Mouse (Mus musculus): ENCODE measurements around the gene Erp27.

Gene Erp27

DNA sequence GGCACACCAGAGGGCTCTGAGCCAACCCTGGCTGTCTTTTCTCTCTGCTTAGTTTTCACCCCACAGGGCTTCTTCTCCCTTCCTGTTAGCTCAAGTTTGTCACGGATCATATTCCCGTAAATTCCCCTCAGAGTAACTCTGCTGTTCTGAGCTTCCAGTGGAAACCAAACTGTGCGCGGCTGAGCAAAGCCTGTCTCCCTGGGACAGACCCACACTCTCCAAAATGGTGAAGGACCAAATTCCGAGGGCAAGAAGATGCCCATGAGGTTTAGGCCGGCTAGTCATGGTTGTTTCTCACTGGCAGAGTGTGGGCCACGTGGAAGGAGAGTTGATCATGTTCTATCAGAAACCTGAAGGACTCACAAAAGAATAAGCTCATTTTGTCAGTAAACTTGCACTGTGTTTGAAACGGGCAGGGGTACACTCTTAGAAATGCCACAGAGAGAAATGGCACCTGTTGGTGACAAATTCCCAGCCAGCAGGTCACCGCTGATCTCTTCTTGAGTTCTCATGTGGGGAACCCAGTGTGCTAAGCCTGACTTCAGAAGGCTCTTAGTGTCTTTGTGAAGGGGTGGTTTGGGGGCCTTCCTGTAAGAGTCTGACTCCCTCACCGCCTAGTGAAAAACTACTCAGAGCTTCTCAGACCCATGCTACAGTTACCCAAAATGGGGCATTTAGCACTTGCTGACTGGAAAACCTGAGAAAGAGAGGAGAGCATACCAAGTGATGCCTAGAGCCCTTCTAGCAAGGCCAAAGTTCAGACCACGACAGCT, 18.4 kb upstream of the Erp27 start:
- DNase-seq (ENCODE audit: extremely low read depth, insufficient read length, low spot score) = no peak

DNA sequence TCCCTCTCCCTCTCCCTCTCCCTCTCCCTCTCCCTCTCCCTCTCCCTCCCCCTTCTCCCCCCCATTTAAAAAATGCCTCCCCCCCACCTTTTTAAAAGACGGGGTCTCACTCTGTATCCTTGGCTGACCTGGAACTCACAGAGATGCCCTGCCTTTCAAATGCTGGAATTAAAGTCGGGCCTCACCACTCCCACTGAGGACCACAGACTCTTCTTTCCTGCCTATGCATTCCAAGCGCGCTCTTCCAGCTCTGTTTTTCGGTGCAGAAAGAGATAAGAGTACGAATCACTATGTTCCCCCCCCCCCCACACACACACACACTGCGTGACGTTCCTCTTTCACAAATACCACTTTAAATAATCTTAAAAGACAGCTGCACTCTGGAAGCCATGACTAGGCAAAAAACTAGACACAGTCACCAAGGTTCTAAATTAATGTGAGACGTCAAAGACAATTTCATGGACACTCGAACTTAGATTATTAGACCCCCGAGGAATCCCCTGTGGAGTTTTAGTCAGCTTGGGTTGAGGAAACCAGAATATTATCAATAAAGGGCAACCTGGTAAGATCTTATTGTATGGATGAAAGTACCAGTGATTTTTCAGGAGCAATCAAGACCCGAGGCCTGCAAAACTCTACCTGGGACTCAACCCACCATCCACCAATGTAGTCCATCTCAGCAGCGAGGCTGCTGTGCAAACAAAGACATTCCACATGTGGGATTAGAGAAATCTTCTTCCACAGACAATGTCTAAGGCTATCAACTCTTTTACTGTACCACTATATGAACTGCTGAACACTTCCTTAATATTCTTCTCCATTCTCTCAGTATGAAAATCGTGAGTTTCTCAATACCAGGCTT, 17.6 kb upstream of the Erp27 start:
- DNase-seq (ENCODE audit: extremely low read depth, insufficient read length, low spot score) = no peak

DNA sequence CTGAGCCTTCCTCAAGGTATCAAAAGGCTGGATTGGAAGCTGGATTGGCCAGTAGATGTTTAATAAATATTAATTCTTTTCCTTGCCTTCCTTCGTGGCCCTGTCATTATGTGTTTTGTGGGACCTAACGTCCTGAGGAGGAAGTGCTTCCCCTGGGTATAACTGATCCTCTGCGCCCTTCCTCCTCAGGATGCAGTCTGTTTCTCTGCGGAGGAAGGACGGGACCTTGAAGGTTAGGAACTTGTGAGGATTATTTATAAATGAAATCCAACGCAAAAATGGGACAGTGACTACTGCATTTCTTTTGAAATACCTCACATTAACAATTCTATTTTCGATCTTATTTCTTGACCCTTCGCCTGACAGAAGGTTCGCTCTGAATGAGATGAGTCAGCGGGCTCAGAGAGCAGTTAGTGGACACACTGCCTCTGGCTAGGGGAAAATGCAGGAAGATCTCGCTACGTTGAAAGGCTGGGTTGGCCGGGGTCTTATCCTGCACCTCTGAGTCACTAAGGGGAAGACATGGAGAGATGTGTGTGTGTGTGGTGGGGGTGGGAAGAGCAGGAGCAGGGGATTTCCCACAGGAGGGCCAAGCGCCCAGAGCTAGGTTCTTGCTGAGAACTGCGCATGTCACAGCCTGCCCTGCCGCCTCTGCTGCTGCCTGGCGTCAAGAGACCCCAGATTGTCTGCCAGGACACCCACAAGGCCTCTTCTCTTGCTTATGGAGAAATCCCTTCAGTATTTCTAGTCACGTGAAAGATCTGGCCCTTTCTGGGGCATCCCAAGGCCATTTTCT, 16.5 kb upstream of the Erp27 start:
- no peak for DNase-seq (ENCODE audit: extremely low read depth, insufficient read length, low spot score)

DNA sequence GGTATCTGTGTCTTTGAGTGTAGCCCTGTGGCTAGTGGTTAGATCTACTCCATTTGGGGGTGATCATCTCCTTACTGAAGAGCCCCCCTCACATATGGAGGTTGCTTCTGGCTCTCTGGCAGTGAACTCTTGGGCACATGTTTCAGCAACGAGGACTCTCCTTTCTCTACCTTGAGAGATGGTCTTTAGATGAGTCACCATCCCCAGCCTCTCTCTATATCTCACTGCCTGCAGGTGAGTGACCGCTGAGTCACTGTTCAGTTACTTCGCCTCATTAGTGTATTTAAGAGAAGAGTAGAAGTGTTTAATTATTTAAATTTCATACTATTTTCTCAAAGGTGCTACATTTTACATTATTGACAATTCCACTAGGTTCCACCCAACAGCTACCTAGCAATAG, 15.1 kb upstream of the Erp27 start:
- no peak for DNase-seq (ENCODE audit: extremely low read depth, insufficient read length, low spot score)

DNA sequence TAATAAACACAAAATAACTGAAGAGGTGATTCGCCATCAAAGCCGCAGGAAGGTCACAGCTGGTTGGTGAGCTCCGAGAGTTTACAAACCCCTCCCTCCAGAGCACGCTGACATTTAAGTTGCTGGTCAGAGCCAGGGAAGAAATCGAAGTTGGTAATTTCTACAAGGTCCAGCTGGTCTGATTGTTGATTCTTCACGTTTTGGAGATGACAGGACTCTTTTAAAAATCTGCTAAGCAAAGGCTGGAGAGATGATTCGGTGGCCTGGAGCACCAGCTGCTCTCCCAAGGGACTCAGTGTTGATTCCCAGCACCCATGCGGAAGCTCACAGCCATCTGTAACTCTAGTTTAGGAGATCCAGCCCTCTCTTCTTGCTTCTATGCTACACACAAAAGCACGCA, 14.4 kb upstream of the Erp27 start:
- DNase-seq (ENCODE audit: extremely low read depth, insufficient read length, low spot score) = no peak

DNA sequence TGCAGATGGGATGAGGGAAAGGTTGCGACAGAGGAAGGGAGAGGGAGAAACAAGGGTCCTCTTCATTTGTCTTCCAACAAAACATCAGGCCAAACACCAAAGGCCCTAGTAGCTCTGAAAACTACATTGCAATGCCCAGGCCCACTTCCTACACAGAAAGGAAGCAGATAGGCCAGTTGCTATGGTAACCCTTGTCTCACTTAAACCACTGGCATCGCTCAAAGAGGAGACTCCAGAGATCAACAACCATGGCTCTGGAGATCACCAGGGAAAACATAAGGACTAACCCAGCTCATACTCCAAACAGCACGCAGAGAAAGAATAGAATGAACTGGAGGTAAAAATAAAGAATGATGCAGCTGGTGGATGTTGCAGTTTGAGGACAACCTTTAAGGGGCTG, 13.3 kb upstream of the Erp27 start:
- DNase-seq (ENCODE audit: extremely low read depth, insufficient read length, low spot score) = no peak

DNA sequence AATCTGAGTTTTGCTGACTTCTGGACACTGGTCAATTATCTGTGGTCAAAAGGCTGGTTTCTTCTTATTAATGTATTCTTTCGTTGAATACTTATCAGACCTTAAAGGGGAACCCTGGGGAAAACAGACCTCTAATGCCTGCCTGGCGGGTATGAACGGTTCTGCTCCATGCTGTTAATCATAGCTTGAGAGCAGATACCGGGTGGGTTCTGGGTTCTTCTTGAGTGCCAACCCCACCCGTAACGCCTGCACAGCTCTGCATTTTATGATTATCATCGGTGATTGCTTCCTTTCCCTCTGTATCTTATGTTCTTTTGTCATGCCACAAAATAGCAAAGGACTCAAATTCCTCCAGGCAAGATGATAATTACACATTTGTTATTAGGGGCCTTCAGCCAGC, 12.1 kb upstream of the Erp27 start:
- DNase-seq (ENCODE audit: extremely low read depth, insufficient read length, low spot score) = no peak

DNA sequence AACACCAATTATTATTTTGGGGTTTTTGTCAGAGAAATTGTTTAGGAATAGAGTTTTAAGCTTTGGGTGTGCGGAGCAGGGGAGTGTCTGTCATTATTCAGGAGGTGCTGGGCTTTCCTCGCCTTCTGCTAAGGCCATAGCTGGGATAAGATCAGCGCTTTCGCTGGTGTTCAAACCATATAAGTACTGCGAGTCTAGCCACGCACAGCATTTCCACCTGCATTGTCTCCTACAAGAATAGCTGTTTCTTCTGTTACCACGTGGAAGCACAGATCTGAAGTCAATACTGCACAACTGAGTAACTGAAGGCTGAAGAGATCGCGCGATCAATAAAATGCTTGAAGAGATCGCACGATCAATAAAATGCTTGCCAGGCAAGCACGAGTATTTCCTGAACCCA, 9.3 kb upstream of the Erp27 start:
- no peak for DNase-seq (ENCODE audit: extremely low read depth, insufficient read length, low spot score)

DNA sequence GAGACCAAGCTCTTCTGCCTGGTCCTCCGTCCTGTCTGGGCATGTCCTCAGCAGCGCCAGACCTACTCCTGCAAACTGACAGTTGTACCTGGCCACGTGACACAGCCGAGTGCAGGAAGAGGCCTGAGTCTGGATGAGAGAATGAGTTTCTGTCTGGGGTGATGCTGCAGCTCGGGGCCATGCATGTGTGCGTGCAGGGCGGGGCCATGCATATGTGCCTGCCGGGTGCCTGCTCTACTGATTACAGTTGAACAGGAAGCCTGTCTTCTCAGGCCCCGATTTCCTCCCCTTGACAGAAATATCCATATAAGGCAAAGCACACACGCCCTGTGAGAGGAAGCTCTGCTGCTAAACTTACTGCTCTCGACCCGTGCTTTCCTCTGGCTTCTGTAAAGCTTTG, 8.7 kb upstream of the Erp27 start:
- DNase-seq (ENCODE audit: extremely low read depth, insufficient read length, low spot score) = no peak

DNA sequence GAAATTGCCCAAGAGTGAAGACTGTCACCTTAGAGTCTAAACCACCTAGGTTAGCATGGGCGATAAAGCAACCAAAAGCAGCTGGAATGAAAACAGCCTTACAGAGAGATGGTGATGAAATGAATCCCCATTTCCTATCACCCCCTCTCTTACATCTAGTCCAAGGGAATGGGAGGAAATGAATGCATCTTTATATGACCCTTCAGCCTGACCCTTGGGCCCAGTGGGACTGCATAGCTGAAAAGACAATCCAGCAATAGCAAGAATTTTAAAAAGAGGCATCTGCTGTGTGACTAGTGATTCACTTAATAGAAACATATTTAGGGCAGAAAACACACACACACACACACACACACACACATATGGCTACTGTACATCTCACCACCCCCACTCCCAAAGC, 5.6 kb upstream of the Erp27 start:
- DNase-seq (ENCODE audit: extremely low read depth, insufficient read length, low spot score) = no peak

DNA sequence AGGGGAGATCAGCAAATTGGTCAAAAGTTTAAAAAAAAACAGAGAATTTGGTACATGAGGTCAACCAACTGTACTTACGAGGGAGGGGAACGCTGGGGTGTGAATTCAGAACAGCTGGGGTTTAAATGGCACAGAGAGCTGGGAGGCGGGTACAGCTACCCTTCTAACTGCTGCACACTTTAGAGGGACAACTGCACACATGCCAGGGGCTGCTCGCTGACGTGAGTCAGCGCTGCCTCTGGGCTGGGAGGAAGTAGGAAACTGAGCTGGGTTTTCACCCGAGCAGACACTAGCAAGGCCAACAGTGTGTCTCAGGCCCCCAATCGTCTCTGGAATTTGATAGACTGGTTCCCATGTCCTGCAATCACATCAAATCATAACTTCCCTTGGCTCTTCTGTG, 3.1 kb upstream of the Erp27 start:
- DNase-seq (ENCODE audit: extremely low read depth, insufficient read length, low spot score) = no peak

DNA sequence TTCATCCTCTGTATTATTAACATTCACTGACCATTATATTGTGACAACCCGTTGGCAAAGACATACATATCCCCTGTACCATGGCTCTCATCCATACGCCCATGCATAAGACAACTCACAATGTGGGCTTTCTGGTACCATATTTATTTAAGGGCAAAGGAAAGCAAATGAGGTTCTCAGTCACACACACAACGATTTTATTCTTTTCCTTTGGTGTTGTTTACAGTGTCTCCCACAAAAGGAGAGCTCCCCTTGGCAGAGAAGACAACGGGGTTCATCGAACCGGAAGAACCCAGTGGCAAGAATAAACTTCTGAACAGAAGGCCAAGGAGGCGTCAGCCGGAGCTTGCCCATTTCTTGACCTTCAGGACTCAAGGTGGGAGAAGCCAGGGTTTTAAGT, 1.6 kb upstream of the Erp27 start, which contains the start of gene Pde6h:
Pde6h (plus strand) TSS at position 301 of the 400 bp plus-strand sequence.
- no peak for DNase-seq (ENCODE audit: extremely low read depth, insufficient read length, low spot score)

DNA sequence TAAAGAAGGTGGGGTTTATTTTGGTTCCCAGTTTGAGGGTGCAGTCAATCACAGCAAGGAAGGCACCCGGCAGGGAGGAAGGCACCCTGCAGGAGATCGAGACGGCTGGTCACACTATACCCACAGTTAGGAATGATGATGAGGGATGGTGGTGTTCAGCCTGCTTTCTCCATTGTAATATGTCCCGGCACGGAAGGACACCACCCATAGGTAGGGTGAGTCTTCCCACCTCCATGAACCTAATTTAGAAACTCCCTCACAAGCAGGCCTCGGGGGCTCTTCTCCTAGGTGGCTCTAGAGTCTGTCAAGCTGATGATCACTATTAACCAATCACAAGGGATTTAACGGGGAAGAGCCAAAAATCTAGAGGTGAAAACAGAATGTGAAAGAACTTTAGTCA, 891 bp upstream of the Erp27 start:
- no peak for DNase-seq (ENCODE audit: extremely low read depth, insufficient read length, low spot score)

DNA sequence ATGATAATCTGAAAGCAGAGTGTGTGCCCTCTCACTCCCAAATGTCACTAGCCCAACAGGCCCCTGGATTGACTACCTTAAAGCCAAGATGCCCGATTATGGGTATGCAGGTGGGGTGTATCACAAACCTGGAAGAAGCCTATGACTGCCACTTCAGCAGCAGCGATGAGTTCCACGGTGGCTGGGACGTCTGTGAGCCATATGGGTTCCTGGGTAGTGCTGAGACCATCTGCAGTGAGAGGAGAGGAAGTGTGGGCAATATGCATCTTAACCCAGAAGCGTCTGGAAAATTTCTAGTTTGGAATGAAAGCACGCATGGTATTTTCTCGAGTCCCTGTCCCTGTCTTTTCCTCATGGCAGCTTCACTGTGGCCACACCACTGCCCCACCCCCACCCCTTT, 379 bp downstream of the Erp27 start:
- DNase-seq (ENCODE audit: extremely low read depth, insufficient read length, low spot score) = no peak

DNA sequence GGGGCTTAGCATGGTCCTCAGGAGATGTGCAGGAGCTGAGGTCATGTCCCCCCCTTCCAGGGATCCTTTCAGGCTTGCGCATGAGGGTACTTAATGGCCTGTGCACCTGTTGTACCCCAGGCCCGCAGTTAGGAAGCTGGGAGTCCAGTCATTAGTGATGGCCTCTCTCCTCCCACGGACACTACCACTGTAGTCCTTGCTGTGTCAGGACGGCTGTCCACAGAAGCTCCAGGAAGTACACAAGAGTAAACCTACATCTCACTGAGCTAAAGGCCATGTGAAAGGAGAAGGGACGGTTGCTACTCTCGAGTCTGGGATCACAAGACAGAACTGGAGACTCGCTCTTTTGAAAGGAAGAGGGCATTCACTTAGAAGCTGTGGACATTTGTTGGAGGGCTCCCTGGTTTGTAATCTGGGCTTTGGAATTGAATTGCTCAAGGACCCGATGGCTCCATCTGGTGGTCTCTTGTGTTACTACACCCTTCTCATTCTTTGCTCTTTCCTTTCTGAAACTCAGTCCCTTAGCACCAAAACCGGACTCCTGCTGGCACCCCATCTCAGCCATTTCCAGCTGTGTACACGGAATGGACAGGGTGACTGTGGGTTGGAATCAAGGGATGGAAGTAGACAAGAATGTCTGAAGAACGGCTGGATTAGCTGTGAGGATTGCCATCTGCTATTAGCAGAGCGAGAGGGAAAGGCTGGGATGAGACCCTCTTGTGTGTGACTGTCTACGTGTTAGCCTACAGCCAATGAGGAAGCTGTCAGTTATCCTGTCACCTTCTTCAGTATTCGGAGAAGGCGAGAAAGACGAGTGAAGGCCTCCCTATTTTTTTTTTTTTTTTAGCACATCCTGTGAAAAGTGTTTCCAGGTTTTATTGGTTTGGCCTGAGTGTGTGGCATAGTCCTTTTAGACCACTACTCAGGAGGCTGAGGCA, 1.4 kb downstream of the Erp27 start:
- no peak for DNase-seq (ENCODE audit: extremely low read depth, insufficient read length, low spot score)

DNA sequence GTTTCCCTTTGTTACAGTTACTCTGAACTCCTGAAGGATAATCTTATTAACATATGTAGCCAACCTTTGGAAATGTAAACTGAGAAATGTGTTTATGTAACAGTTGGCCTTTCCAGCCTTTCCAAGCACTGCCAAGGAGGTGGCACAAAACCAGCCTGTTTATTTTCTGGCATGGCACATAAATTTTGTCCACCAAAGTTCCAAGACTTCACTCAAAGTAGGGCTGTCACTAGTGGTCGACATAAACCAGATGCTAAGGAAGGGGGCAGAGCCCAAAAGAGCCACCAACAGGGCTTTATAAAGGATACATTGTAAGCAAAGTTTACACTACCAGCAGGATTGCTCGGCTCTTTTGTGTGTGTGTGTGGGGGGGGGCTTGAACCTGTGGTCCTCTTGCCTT, 4.1 kb downstream of the Erp27 start:
- DNase-seq (ENCODE audit: extremely low read depth, insufficient read length, low spot score) = no peak

DNA sequence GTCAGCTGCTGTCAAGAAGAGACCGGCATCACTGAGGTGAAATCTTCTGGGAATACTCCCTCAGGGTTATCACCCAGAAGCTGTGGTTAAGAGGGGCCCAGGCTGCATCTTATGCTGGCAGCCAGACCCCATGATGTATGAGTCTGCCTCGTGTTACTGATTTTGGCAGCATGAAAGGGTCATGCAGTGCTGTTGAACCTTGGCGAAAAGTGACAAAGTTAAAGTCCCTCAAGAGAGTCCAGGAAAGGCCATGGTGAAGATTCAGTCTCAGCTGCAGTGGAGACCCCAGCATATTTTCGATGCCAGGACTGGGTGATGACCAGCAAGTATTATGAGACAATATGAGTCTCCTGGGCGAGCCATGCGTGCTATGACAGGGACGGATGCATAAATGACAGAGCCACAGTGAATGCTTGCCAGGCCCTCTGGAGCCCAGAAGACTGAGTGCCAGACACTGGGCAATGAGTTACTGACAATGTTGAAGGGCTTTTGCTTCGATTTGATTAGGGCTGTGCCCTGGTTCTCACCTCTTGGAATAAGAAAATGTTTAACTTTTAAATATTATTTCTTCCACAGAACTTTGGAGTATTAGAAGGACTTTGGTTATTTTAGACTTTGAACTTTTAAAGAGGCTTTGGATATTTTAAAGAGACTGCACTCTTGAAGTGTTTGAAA, 6.1 kb downstream of the Erp27 start:
- no peak for DNase-seq (ENCODE audit: extremely low read depth, insufficient read length, low spot score)

DNA sequence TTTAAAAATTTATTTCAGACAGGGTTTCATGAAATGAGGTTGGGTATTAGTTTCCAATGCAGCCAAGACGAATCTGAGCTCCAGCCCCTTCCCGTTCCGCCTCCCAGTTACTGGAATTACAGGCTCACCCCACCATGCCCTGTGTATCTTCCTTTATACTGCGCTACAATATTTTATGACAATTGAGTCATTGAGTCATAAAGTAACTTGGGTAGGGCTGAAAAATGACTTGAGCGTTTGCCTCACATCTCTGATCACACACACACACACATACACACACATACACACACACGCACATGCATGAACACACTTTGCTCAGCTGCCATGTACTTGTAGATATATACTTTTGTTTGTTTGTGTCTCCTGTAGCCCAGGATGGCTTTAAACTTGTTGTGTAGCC, 7.7 kb downstream of the Erp27 start:
- DNase-seq (ENCODE audit: extremely low read depth, insufficient read length, low spot score) = no peak

DNA sequence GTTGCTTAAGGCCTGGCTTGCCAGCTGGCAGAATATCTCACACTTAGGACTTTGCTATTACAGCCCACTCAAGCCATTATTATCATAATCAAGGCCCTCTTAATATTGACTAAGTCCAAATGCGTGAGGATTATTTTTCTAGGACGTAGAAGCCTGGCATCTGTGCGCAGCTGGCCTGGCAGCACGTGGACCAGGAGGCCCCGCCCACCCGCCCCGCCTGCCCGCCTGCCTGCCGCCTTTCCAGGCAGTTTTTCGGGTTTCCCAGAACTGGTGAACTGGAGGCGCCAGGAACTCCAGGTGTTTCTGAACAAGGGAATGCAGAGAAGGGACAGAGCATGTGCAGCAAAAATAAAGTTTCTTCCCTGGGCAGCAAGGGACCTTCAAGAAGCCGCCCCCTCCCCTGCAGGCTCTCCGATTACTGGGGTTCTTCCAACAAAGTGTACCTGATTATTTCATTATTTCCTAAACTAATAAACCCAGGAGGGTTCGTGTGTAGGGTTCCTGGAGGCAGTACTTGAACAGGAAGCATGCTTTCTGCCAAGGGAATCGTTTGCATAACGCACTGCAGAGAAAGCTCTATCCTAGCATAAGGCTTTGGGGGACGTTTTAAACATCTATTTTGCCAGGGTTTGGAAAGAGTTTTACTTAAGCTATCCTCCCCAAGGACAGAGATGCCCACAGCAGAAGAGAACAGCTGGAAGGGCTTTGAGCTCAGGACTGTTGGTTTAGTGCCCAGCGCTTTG, 8.4 kb downstream of the Erp27 start:
- no peak for DNase-seq (ENCODE audit: extremely low read depth, insufficient read length, low spot score)
